Mouse (Mus musculus) cerebellum, postnatal 10 days (tissue): ENCODE measurements at regions not wholly inside any gene's neighbourhood (a gene's known extent, or its start where the extent isn't known, plus 50 kb on each side); places are given as distances from the start of the nearest gene placed in this dataset.

ENCODE experiments used
- DNase-seq, 2 experiments: peaks; one replicate each; pipeline ENCODE4 v3.0.0; 2021; ENCODE audit warnings: mixed read lengths in 2 of 2

GRCm38 (mm10) chr8:11909146-11909545 is 68.9 kb downstream of the Tex29 start:
- peak; percentile 73 to 77 for DNase-seq

- DNase-seq = no peak
Observed at GRCm38 (mm10) chr8:11911639-11912450, 71.6 kb downstream of the Tex29 start.

DNA sequence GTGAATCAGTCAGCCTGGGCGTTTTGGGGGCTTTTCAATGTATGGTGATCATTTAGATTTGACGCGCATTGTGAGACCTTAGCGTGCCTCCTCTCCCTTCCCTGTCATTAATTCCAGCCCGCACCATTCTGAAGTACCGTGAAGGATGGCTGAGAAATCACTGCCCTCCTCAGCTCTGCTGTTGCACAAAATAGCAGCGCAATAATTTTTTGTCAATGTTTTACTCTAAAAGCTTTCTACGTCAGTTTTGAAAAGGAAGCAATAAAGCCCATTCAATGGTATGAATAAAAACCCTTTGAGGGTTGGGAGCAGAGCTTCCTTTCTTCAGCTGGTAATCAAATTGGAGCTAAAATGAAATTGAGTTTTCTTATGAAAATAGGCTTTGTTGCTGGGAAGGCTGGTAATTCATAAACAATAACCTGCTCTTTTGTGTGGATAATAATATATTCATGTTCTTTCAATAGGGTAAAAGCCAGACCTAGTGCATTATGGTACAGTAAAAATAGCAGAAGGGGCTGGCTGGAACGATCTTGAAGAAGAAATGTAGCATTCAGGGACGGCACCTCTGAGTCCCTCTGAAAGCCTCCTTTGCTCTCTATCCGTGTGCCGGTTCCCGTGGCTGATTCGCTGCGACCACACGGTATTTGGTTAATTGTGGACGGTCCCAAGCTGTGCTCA is 72.3 kb downstream of the Tex29 start:
- DNase-seq = peak; percentile 27

DNA sequence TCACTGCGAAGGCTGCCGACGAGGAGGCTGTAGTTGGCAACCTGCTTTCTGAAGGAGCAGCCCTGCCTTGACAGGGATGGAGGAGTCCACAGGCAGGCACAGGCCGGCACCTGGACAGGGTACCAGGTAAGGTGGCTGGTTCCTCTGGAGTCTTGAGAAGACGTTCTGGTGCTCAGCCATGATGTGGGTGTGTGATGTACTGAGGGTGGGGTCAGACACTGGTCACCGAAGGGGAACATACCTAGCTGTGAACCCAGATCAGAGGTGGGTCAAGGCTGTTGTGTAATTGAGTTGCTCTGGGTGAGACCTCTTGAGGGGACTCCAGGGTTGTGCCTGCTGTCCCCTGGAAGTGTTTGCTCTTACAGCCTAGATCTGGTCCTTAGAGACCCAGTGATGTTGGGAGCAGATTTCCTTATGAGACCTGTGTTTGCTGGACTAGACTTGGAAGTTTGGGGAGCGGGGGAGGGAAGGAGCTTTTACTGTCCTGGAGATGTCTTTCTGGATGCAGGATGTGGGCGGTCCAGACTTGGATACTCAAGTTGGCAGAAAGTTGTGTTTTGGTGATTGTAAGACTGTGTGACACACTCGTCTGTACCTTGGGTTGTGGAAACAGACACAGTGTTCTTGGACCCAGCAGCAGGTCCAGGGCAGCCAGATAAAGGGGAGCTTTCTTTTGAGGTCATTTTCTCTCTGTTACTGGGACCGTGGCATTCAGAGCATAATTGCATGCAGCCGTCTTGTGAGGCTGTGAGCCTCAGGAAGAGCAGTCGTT is 73.0 kb downstream of the Tex29 start:
- DNase-seq = no peak

DNA sequence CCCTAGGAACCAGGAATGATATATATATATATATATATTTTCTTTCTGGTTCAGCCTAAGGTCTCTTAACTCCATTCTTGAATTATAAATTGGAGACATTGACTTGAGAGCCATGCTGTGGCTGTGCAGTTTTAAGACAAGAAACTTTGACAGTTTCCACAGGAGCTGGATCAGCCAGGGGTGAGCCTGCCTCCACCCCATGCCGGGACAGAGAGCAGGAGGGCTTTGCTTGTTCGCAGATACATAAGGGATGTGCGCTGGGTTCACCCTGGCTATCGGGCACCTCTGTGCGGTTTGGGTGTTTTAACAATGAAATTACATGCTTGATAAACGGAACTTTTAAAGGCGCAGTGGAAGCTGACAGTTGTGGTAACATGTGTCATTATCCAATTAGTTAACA is 73.9 kb downstream of the Tex29 start:
- no peak for DNase-seq

DNA sequence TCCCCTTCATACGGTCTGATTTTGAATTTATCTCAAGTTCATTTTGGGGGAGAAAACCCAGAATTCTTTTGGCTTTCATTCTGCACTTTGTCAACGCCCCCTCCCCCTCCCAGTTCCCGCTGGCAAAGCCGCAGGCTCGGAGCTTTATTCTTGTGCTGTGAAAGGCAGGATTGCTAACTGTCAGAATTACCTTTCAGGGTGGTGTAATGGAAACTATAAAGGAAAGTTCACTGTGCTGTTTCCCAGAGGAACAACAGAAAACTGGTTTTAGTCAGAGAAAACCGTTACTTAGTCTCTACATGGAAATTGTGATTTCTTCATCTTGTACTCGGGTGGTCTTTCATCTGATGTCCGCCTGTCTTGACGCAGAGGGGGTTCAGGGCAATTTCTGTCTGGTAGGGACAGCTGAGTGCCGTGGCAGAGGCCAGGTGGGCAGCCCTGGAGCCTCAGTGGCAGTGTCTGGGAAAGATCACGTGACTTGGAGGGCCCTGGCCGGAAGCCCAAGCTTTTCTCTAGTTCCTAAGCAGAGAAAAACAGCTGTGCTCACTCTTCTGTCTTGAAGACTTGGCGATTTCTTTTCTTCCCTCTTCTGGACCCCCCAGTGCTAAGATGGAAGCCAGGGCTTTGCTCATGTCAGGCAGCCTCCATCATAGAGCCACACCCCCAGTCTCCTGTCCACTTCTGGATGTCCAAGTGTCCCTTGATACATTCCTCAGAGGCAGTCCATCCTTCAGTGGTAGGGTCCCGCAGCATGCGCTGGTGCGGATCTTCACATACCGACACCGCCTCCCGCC is 74.6 kb downstream of the Tex29 start:
- peak; percentile 61 to 71 for DNase-seq

GRCm38 (mm10) chr8:11915721-11916120 is 75.4 kb downstream of the Tex29 start:
- DNase-seq = no peak

GRCm38 (mm10) chr8:11919876-11920275 is 79.6 kb downstream of the Tex29 start:
- DNase-seq = no peak

GRCm38 (mm10) chr8:11923115-11923514 is 82.8 kb downstream of the Tex29 start:
- DNase-seq = no peak

DNA sequence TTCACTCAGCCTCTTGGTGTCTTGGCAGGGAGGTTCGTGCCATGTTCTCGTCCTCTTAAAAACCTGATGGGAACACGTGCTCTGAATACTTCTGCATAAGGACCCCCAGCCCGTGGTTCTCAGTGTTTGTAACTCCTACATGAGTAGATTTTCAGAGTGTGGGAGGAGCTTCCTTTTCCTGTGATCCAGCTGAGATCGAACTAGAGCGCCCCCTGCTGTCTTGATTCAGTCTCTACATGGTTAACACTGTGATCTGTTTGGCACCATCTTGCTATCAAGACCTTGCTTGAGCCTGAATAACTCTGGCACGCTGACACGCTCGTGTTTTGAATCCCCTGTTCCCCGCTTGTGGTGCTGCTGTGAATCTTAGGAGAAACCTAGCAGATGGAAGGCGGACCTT is 83.9 kb downstream of the Tex29 start:
- DNase-seq = peak; percentile 72 to 77

DNA sequence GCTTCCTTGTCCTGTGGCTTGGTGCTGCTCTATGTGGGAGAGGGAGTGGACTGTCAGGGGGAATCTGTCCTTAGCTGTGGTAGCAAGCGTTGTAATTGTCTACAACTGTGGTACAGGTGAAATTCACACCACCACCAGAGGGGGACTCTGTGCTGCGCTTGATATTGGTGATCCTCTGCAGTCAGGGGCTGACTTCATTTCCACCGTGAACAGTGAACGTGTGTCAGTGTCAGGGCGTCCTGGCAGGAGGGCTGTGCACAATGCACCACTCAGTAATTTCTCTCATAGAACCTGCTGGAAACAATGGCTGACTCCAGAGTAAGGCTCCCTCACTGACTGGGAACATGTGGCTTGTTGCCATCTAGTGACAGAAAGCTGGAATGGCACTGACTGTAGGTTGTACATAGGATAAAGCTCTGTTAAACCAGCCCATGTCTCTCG is 102.6 kb downstream of the Tex29 start:
- peak; percentile 81 to 85 for DNase-seq

GRCm38 (mm10) chr8:11947766-11948165 is 107.5 kb downstream of the Tex29 start:
- peak in 1 of 2 experiments; percentile 0 for DNase-seq

DNA sequence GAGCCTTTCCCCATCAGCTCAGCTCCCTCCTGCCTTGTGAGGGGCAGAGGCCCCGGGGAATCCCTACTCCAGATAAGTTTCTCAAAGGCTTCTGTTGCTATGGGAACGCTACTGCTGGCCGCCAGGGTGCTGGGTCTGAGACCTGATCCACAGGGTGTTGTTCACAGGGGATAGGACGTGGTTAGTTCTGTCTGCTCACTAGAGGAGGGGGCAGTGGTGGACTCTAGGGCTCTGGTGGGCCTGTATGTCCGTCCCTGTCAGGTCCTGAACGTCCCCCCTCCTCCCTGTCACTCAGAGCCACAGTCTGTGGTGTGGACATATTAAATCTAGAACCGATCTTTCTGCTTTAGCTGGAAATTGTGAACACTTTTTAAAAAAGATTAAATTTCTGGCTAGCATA is 116.0 kb downstream of the Tex29 start:
- no peak for DNase-seq

DNA sequence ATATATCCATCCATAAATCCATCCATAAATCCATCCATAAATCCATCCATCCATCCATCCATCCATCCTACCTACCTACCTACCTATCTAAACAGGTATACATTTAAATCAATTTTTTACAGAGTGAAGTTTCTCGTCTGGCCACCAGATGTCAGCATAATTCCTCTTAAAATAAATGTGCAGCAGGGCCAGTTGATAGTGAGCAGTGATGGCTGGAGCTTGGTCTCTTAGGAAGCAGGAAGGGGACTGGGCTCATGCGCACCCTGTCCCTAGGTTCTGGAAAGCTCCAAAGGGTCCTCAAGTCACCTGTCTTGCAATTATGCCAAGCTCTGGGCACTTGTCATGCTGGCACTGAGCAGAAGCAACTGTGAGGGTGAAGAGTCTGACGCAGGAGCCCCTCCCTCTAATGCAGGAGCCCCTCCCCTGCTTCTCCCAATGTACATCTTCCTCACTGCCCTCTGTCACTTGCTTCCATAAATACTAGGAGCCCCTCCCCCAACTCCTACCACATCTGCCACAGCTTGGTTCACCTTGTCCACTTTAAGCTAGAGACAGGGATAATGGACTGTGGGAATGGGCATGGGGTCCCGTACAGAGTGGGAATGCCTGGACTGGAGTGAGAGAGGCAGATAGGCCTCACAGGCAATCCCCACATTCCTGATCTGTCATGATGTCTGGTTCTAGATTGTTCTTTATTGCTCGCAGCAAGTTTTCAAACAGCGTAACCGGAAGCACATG is 116.9 kb downstream of the Tex29 start:
- peak; percentile 64 to 75 for DNase-seq

DNA sequence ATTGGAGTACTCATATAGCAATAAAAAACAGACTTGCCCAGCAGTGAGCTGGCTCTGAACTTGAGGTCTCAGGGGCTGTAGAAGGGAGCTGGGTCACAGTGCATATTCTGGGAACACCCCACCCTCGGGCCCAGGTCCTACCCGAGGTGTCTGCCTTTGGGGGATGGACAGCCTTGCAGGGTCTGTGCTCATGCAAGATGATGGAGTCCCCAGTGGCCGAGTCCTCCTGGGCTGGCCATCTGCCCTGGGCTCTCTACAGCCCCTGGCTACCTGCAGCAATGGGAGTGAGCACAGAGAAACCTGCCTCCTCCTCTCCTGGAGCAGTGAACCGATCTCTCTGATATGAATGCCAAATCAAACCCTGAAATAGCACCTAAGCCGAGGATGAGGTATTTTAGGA is 117.9 kb downstream of the Tex29 start:
- peak; percentile 25 to 29 for DNase-seq

GRCm38 (mm10) chr8:11959466-11959865 is 119.2 kb downstream of the Tex29 start:
- DNase-seq = no peak

- DNase-seq = no peak
Observed at GRCm38 (mm10) chr8:11963575-11963974, 123.3 kb downstream of the Tex29 start.

DNA sequence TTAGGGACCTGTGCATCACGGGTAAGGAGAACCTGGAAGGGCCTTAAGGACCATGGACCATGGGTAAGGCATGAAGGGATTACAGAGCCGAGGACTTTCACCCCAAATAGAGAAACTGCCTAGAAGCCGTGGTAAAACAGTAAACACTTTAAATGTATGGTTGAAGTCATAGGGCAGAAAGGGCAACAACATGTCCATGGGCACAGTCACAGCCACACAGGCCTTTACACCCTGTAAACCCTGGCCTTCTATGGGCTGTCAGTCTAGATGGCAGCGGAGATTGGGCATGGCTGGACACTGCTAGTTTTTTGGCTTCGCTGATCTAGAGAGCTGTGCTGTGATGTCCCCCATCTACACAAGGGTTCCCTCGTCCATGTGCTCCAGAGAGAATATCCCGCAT is 127.4 kb downstream of the Tex29 start:
- DNase-seq = no peak

- no peak for DNase-seq
Observed at GRCm38 (mm10) chr8:11970515-11970914, 130.2 kb downstream of the Tex29 start.

DNA sequence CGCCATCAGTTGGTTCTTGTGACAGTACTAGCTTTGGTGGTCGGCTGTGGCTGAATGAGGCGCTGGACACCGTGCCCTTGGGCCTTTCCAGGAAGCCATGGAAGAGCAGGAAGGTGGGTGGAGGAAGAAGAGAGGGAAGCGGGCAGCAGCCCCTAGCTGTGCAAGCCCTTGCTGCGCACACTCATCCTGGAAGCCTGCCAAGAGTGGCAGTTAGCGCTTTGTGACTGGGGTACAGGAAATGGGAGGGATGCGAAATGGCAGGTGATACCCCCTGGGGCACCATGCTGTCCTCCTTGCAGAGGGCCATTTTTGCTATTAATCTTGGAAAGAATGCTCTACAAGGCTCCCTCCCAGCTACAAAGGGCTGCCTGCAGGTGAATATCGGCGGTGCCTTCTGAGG is 133.2 kb downstream of the Tex29 start:
- peak; percentile 39 to 48 for DNase-seq

- DNase-seq = no peak
Observed at GRCm38 (mm10) chr8:11977121-11977520, 136.8 kb downstream of the Tex29 start.

DNA sequence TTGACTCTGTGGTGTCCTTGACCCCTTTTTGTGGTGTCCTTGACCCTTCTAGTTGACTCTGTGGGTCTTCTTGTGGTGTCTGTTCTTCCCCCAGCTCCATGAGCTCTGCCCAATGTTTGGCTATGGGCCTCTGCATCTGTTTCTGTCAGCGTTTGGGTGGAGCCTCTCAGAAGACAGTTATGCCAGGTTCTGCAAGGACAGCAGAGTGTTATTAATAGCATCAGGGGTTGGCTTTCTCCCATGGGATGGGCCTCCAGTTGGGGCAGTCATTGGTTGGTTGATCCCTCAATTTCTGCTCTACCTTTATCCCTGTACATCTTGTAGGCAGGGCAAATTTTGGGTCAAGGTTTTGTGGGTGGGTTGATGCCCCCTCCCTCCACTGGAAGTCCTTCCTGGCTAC is 138.8 kb downstream of the Tex29 start:
- DNase-seq = no peak
